Mouse (Mus musculus) hindbrain, embryonic 12.5 days (tissue): ENCODE measurements around the gene Lrmda. TPM values are rescaled to one million over a fixed set of nuclear protein-coding genes. Genes with fewer than 3 reads are reported as not detected.

Experiments used
- ATAC-seq: fragments of 200-750 bp; cut with Nextera tagmentation; 2 replicates; pipeline ENCODE4 v1.8.0; 2017; ENCODE audit warnings: moderate TSS enrichment; ENCODE audit not compliant: low FRiP score
- H3K27ac ChIP-seq: fragments of 300-500 bp; sonication (generic); 2 replicates; pipeline ENCODE4 v1.5.1; 2016; ENCODE audit warnings: mild to moderate bottlenecking
- H3K27me3 ChIP-seq: fragments of 300-500 bp; sonication (generic); 2 replicates; pipeline ENCODE4 v1.6.1; 2016; ENCODE audit warnings: mild to moderate bottlenecking
- H3K36me3 ChIP-seq: fragments of 300-500 bp; sonication (generic); 2 replicates; pipeline ENCODE4 v1.6.1; 2016; ENCODE audit warnings: mild to moderate bottlenecking
- H3K4me1 ChIP-seq: fragments of 300-500 bp; sonication (generic); 2 replicates; pipeline ENCODE4 v1.6.1; 2016
- H3K4me2 ChIP-seq: fragments of 300-500 bp; sonication (generic); replicated peaks from 2 replicates; pipeline ENCODE4 v1.6.1; 2016; ENCODE audit warnings: mild to moderate bottlenecking
- H3K4me3 ChIP-seq: fragments of 300-500 bp; sonication (generic); 2 replicates; pipeline ENCODE4 v1.5.1; 2016; ENCODE audit warnings: mild to moderate bottlenecking
- H3K9ac ChIP-seq: fragments of 300-500 bp; sonication (generic); 2 replicates; pipeline ENCODE4 v1.6.1; 2016; ENCODE audit warnings: mild to moderate bottlenecking, moderate library complexity
- H3K9me3 ChIP-seq: fragments of 300-500 bp; sonication (generic); replicated peaks from 2 replicates; pipeline ENCODE4 v1.6.1; 2016; ENCODE audit warnings: mild to moderate bottlenecking
- WGBS: fragments of 180-500 bp; shearing (Covaris S2); methylation state at CpG from one replicate; pipeline ENCODE4 v1.1.7; 2016; 5-methylcytosine and 5-hydroxymethylcytosine counted together
- polyA plus RNA-seq: library from polyadenylated mRNA; unstranded; fragments of >200 nt; fragmentation: Nextera tagmentation; extraction: Ambion mirVana; gene quantifications from 2 replicates; pipeline ENCODE4 v1.2.1, GENCODE M21; 2016

Lrmda gene
- polyA plus RNA-seq, 1 experiment from 2014 or later, result 0.53 TPM

GRCm38 (mm10) chr14:22329191-22329590 is 309.7 kb downstream of the Lrmda start:
- Histone ChIP-seq H3K9ac (no peak overlapping the region), H3K36me3 (no peaks in the 10 kb centered on the region), H3K4me1 (no peaks in the 10 kb centered on the region), H3K4me2 (no peak overlapping the region), H3K27me3 (no peaks in the 10 kb centered on the region; the same call in 1 of the 2 replicates), H3K9me3 (no peaks in the 10 kb centered on the region), H3K4me3 (no peak overlapping the region), H3K27ac (no peak overlapping the region)
- ATAC-seq, result no peak
- 77% methylated on average over 3 of the region's 3 CpGs for WGBS

- no peak overlapping the region for H3K27ac ChIP-seq
Measured at GRCm38 (mm10) chr14:22335101-22335820, 315.7 kb downstream of the Lrmda start.

GRCm38 (mm10) chr14:22339176-22339575 is 319.7 kb downstream of the Lrmda start:
- Histone ChIP-seq H3K9me3 (no peaks in the 10 kb centered on the region), H3K27me3 (0 out of 2 replicates have a peak, but pooled peaks cover 3% of the 10 kb centered on the region), H3K4me2 (no peak overlapping the region), H3K4me1 (peaks cover 12% of the 10 kb centered on the region), H3K27ac (no peak overlapping the region), H3K9ac (no peak overlapping the region), H3K36me3 (no peaks in the 10 kb centered on the region), H3K4me3 (no peak overlapping the region)
- no peak for ATAC-seq
- WGBS, result 67% methylated on average over 6 of the region's 6 CpGs

More at GRCm38 (mm10) chr14:22335101-22335820, 315.7 kb downstream of the Lrmda start:
- no peak for ATAC-seq
- Histone ChIP-seq H3K27me3 (no peaks in the 10 kb centered on the region), H3K36me3 (no peaks in the 10 kb centered on the region), H3K9ac (no peak overlapping the region), H3K9me3 (no peaks in the 10 kb centered on the region), H3K4me2 (no peak overlapping the region), H3K4me3 (no peak overlapping the region), H3K4me1 (peaks cover 4% of the 10 kb centered on the region; the same call in 1 of the 2 replicates)
- 89% methylated on average over 5 of the region's 5 CpGs for WGBS

GRCm38 (mm10) chr14:22343357-22343756 is 323.8 kb downstream of the Lrmda start:
- no peak overlapping the region for H3K9ac ChIP-seq
- 21% methylated on average over 4 of the region's 4 CpGs for WGBS
- no peak overlapping the region for H3K27ac ChIP-seq
- H3K4me3 ChIP-seq, result no peak overlapping the region
- H3K9me3 ChIP-seq, result no peaks in the 10 kb centered on the region
- H3K4me2 ChIP-seq, result no peak overlapping the region
- H3K36me3 ChIP-seq, result no peaks in the 10 kb centered on the region
- H3K27me3 ChIP-seq, result peaks cover 10% of the 10 kb centered on the region; the same call in 1 of the 2 replicates
- peaks cover 12% of the 10 kb centered on the region for H3K4me1 ChIP-seq
- no peak for ATAC-seq

- no peaks in the 10 kb centered on the region for H3K9me3 ChIP-seq
- H3K4me1 ChIP-seq, result peaks cover 8% of the 10 kb centered on the region
- 68% methylated on average over 8 of the region's 8 CpGs for WGBS
- no peak overlapping the region for H3K4me2 ChIP-seq
- H3K4me3 ChIP-seq, result no peak overlapping the region
- no peak overlapping the region for H3K27ac ChIP-seq
- peaks cover 10% of the 10 kb centered on the region; the same call in 1 of the 2 replicates for H3K27me3 ChIP-seq
- no peaks in the 10 kb centered on the region for H3K36me3 ChIP-seq
- ATAC-seq, result no peak
- no peak overlapping the region for H3K9ac ChIP-seq
Measured at GRCm38 (mm10) chr14:22345248-22345647, 325.7 kb downstream of the Lrmda start.

- Histone ChIP-seq H3K4me1 (peaks cover 23% of the 10 kb centered on the region), H3K36me3 (no peaks in the 10 kb centered on the region), H3K27me3 (no peaks in the 10 kb centered on the region), H3K9ac (no peak overlapping the region), H3K27ac (no peak overlapping the region), H3K4me2 (no peak overlapping the region), H3K4me3 (no peak overlapping the region), H3K9me3 (no peaks in the 10 kb centered on the region)
- WGBS, result 64% methylated on average over 5 of the region's 5 CpGs
- ATAC-seq, result no peak
Measured at GRCm38 (mm10) chr14:22353626-22354025, 334.1 kb downstream of the Lrmda start.

GRCm38 (mm10) chr14:22354769-22355574 is 335.5 kb downstream of the Lrmda start:
- ATAC-seq, result no peak
- Histone ChIP-seq H3K4me2 (no peak overlapping the region), H3K9me3 (no peaks in the 10 kb centered on the region), H3K27me3 (no peaks in the 10 kb centered on the region), H3K4me3 (no peak overlapping the region), H3K27ac (no peak overlapping the region), H3K4me1 (peaks cover 25% of the 10 kb centered on the region), H3K9ac (no peak overlapping the region), H3K36me3 (no peaks in the 10 kb centered on the region)
- 50% methylated on average over 15 of the region's 15 CpGs for WGBS

GRCm38 (mm10) chr14:22357991-22358503 is 338.5 kb downstream of the Lrmda start:
- Histone ChIP-seq H3K9ac (no peak overlapping the region), H3K27ac (no peak overlapping the region), H3K4me1 (peaks cover 30% of the 10 kb centered on the region), H3K36me3 (no peaks in the 10 kb centered on the region), H3K4me2 (no peak overlapping the region), H3K9me3 (no peaks in the 10 kb centered on the region), H3K4me3 (no peak overlapping the region), H3K27me3 (no peaks in the 10 kb centered on the region)
- WGBS, result 17% methylated on average over 9 of the region's 9 CpGs
- ATAC-seq, result no peak

GRCm38 (mm10) chr14:22364010-22364748 is 344.7 kb downstream of the Lrmda start:
- Histone ChIP-seq H3K4me2 (no peak overlapping the region), H3K27ac (no peak overlapping the region), H3K9ac (no peak overlapping the region), H3K4me3 (no peak overlapping the region), H3K27me3 (no peaks in the 10 kb centered on the region), H3K36me3 (no peaks in the 10 kb centered on the region), H3K4me1 (peaks cover 4% of the 10 kb centered on the region; the same call in 1 of the 2 replicates), H3K9me3 (no peaks in the 10 kb centered on the region)
- ATAC-seq, result no peak
- 83% methylated on average over 6 of the region's 6 CpGs for WGBS

- no peaks in the 10 kb centered on the region for H3K9me3 ChIP-seq
- WGBS, result 76% methylated on average over 6 of the region's 6 CpGs
- no peak overlapping the region for H3K27ac ChIP-seq
- no peaks in the 10 kb centered on the region for H3K27me3 ChIP-seq
- H3K36me3 ChIP-seq, result no peaks in the 10 kb centered on the region
- ATAC-seq, result no peak
- H3K4me2 ChIP-seq, result no peak overlapping the region
- H3K4me3 ChIP-seq, result no peak overlapping the region
- peaks cover 4% of the 10 kb centered on the region; the same call in 1 of the 2 replicates for H3K4me1 ChIP-seq
- no peak overlapping the region for H3K9ac ChIP-seq
Measured at GRCm38 (mm10) chr14:22364771-22365355, 345.4 kb downstream of the Lrmda start.

GRCm38 (mm10) chr14:22367615-22368014 is 348.1 kb downstream of the Lrmda start:
- ATAC-seq, result no peak
- H3K27ac ChIP-seq, result no peak overlapping the region
- no peaks in the 10 kb centered on the region for H3K36me3 ChIP-seq
- H3K9me3 ChIP-seq, result no peaks in the 10 kb centered on the region
- no peaks in the 10 kb centered on the region for H3K4me1 ChIP-seq
- no peak overlapping the region for H3K9ac ChIP-seq
- no peak overlapping the region for H3K4me2 ChIP-seq
- no peaks in the 10 kb centered on the region for H3K27me3 ChIP-seq
- WGBS, result 84% methylated on average over 4 of the region's 4 CpGs
- H3K4me3 ChIP-seq, result no peak overlapping the region
